In genomic region chr1:134289598-134290099, GRCm38 (mm10) we compare ENCODE assay signal across 16 mouse cellular contexts. TPM values are rescaled to one million over a fixed set of nuclear protein-coding genes. Genes with fewer than 3 reads are reported as not detected.
DNase-seq lines count a peak whose midpoint lies in the region; ATAC-seq lines count a peak whose summit lies in the region.
"Had no signal": no experiment of that assay in that cellular context is flagged by ENCODE, and none has a peak within 500 bp of the region (broad histone marks: within the 10 kb centered on the region; RNA-seq: fewer than 3 reads in every experiment).

Gene Myog, plus strand, starts transcription at chr1:134289989.

- peaks cover 22% of the 10 kb centered on the region for H3K4me1 ChIP-seq in heart, embryonic 13.5 days
- H3K4me1 ChIP-seq in neural tube, embryonic 11.5 days (ENCODE audit: control insufficient read depth, insufficient read depth, low read length): peaks cover 5% of the 10 kb centered on the region; the same call in 1 of the 2 replicates
- H3K4me1 ChIP-seq in neural tube, embryonic 15.5 days: peaks cover 16% of the 10 kb centered on the region

- H3K4me2 ChIP-seq in heart, embryonic 13.5 days: peak within 1 kb of the TSS; percentile 35
- H3K4me2 ChIP-seq in neural tube, embryonic 11.5 days (ENCODE audit: low read depth): no peak within 1 kb of the TSS
- no peak within 1 kb of the TSS for H3K4me2 ChIP-seq in neural tube, embryonic 15.5 days
- H3K4me2 ChIP-seq: hindbrain, embryonic 15.5 days had no signal

- no peaks in the 10 kb centered on the region for H3K27me3 ChIP-seq in heart, embryonic 13.5 days (replicated peaks)
- H3K27me3 ChIP-seq in neural tube, embryonic 11.5 days (ENCODE audit: control insufficient read depth, insufficient read depth, low read length): no peaks in the 10 kb centered on the region
- no peaks in the 10 kb centered on the region for H3K27me3 ChIP-seq in neural tube, embryonic 15.5 days (replicated peaks)
- H3K27me3 ChIP-seq: hindbrain, embryonic 15.5 days had no signal

- no peak within 1 kb of the TSS for H3K4me3 ChIP-seq in heart, embryonic 13.5 days
- no peak within 1 kb of the TSS for H3K4me3 ChIP-seq in neural tube, embryonic 11.5 days (ENCODE audit: low read depth, low read length)
- H3K4me3 ChIP-seq in neural tube, embryonic 15.5 days (replicated peaks): no peak within 1 kb of the TSS
- H3K4me3 ChIP-seq: hindbrain, embryonic 15.5 days had no signal

- H3K27ac ChIP-seq in heart, embryonic 13.5 days (replicated peaks): peak within 1 kb of the TSS; percentile 28; the same call in 1 of the 2 replicates
- no peak within 1 kb of the TSS for H3K27ac ChIP-seq in neural tube, embryonic 11.5 days (ENCODE audit: low read depth, low read length)
- H3K27ac ChIP-seq in neural tube, embryonic 15.5 days (replicated peaks): no peak within 1 kb of the TSS
- H3K27ac ChIP-seq: hindbrain, embryonic 15.5 days; liver, embryonic 14.5 days had no signal

- H3K36me3 ChIP-seq in heart, embryonic 13.5 days: no peaks in the 10 kb centered on the region
- H3K36me3 ChIP-seq in neural tube, embryonic 11.5 days (ENCODE audit: control insufficient read depth, insufficient read depth, low read length): no peaks in the 10 kb centered on the region
- no peaks in the 10 kb centered on the region for H3K36me3 ChIP-seq in neural tube, embryonic 15.5 days
- H3K36me3 ChIP-seq: hindbrain, embryonic 15.5 days had no signal

- peak within 1 kb of the TSS; percentile 69; the same call in 1 of the 2 replicates for H3K9ac ChIP-seq in heart, embryonic 13.5 days
- no peak within 1 kb of the TSS for H3K9ac ChIP-seq in neural tube, embryonic 11.5 days (ENCODE audit: low read length)
- no peak within 1 kb of the TSS for H3K9ac ChIP-seq in neural tube, embryonic 15.5 days (replicated peaks)
- H3K9ac ChIP-seq: hindbrain, embryonic 15.5 days; liver, embryonic 14.5 days had no signal

- no peaks in the 10 kb centered on the region for H3K9me3 ChIP-seq in heart, embryonic 13.5 days
- H3K9me3 ChIP-seq in neural tube, embryonic 11.5 days (ENCODE audit: control insufficient read depth, low read length): no peaks in the 10 kb centered on the region
- no peaks in the 10 kb centered on the region for H3K9me3 ChIP-seq in neural tube, embryonic 15.5 days (replicated peaks)
- H3K9me3 ChIP-seq: hindbrain, embryonic 15.5 days had no signal

- no peak for DNase-seq in heart, postnatal 4 days
- no peak for DNase-seq in neural tube, embryonic 11.5 days (ENCODE audit: low spot score)
- DNase-seq in gastrocnemius, adult 8-10 months (ENCODE audit: low spot score in 2 of 2): peak; percentile 48 to 67
- peak; percentile 41 for DNase-seq in mesoderm, embryonic 11.5 days (ENCODE audit: low read depth, low spot score)
- no peak for DNase-seq in urinary bladder, adult 2 months (ENCODE audit: low spot score)
- DNase-seq in cerebellum, adult 8-10 months: no peak
- DNase-seq: B cell, adult 2 months; kidney, postnatal 25 days; lung, postnatal 36 days; thymus, postnatal 36 days had no signal

- 41% methylated on average over 11 of the region's 11 CpGs for WGBS in heart, embryonic 13.5 days
- 51% methylated on average over 11 of the region's 11 CpGs for WGBS in neural tube, embryonic 11.5 days
- WGBS in neural tube, embryonic 15.5 days: 57% methylated on average over 11 of the region's 11 CpGs

- ATAC-seq in heart, embryonic 13.5 days (ENCODE audit: extremely low read depth, insufficient number of reproducible peaks, low FRiP score, low TSS enrichment): no peak
- ATAC-seq in neural tube, embryonic 11.5 days (ENCODE audit: insufficient read depth, low FRiP score, low TSS enrichment): no peak
- no peak for ATAC-seq in neural tube, embryonic 15.5 days (ENCODE audit: low FRiP score)

RNA-seq across cellular contexts. Expression of gene Myog, which starts in this region (rescaled TPM):
- 1.5 and 3.5 TPM in 2 replicates for polyA plus RNA-seq in heart, embryonic 13.5 days (2015; fragmentation: Nextera tagmentation; extraction: Ambion mirVana)
- total RNA-seq in heart, postnatal 4 days (2021): under 1 TPM; 0.48 to 0.52 TPM
- polyA plus RNA-seq in neural tube, embryonic 11.5 days (2014; fragmentation: Nextera tagmentation; extraction: Ambion mirVana): 48.2 and 60.2 TPM in 2 replicates
- 7.1 and 9.9 TPM in 2 replicates for polyA plus RNA-seq in neural tube, embryonic 15.5 days (2015; fragmentation: Nextera tagmentation; extraction: Ambion mirVana)
- total RNA-seq in gastrocnemius, adult 8-10 months (2022): 10 to 100 TPM in 3 of 4 experiments, 1 to 10 TPM in 1; 7.6 to 16.5 (median 15.4) TPM
- polyA plus RNA-seq in urinary bladder, adult 2 months (2012; rRNA removed): not detected in 2 replicates
- total RNA-seq: adrenal gland, adult 18-20 months; left cerebral cortex, adult 18-20 months had no signal
- polyA plus RNA-seq: hindbrain, embryonic 15.5 days had no signal

Comparison
In these comparisons a context has a peak if more than half of its experiments do, and no peak if none do; other contexts are left out.
1. RNA of gene Myog (total RNA-seq): 7.6 to 16.5 TPM in gastrocnemius, adult 8-10 months; 0.48 to 0.52 TPM in heart, postnatal 4 days; every median in the first group is over 4 times any median in the second.
2. DNase-seq: peak in gastrocnemius, adult 8-10 months (2 of 2) and mesoderm, embryonic 11.5 days (single experiment); none in heart, postnatal 4 days (single experiment), neural tube, embryonic 11.5 days (single experiment), urinary bladder, adult 2 months (single experiment) and cerebellum, adult 8-10 months (single experiment).